Mouse (Mus musculus) cerebellum, adult 18-20 months (tissue): ENCODE data around the gene Zbtb8os.
"Not testable (repeated sequence)": the region's sequence is repeated elsewhere in the genome, so short reads cannot be mapped to it uniquely, and the experiment has no call there.

ENCODE experiments used
- DNase-seq, 2 experiments: peaks; one replicate each; pipeline ENCODE4 v3.0.0; 2021

Zbtb8os gene

DNA sequence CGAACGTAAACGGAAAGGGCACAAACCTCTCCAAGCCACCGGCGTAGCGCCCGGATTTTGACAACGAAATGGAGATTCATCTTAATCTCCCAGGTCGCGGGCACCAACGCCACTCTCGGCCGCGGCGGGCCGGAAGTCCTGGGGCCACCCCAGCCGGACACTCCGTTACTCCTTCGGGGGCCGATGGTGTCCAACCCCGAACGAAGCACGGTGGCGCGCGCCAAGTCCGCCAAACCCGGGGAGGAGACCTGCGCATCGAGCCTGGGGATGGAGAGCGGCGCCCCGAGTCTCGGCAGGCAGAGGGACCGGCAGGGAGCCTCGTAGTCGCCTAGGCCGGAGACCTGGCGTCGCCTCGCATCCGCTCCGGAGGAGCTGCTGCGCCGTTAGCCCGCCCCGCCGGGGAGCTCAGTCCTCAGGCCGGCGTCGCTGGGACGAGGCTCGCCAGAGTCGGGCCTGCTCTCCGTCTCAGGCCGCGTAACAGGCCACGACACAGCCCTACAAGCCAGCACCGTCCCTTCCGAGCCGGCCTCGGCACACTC, 749 bp upstream of the Zbtb8os start:
- no peak for DNase-seq

DNA sequence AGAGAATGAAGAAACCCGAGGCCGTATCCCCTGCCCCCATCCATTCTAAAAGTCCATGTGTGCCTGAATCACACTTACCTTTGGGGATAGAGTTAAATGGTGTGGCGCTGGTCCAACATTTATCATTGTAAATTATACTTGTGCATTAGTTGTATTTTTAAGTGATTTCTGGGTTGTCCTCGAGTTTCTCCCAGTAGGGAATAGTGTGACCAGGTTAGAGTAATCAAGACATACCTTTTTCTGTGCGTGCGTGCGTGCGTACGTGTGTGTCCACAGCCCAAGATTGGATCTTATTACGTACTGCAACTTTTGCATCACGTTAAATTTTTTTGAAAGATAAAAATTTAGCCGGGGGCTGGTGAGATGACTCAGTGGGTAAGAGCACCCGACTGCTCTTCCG, 796 bp downstream of the Zbtb8os start:
- DNase-seq: peak in 1 of 2 experiments; percentile 29

DNA sequence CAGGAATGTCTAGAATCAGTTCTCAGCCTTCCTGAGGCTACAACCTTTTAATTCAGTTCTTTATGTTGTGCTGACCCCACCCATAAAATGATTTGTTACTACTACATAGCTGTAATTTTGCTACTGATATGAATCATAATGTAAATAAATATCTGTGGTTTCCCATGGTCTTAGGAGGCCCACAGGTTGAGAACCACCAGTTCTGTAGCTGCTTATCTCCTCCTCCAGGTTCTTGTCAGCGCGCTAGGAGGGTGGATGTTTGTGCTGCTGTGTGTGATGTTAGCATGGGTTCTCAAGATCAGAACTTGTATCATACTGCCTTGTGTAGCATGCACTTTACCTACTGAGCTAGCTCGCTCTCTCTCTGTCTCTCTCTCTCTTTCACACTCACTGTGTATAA, 4.2 kb downstream of the Zbtb8os start:
- no peak for DNase-seq

DNA sequence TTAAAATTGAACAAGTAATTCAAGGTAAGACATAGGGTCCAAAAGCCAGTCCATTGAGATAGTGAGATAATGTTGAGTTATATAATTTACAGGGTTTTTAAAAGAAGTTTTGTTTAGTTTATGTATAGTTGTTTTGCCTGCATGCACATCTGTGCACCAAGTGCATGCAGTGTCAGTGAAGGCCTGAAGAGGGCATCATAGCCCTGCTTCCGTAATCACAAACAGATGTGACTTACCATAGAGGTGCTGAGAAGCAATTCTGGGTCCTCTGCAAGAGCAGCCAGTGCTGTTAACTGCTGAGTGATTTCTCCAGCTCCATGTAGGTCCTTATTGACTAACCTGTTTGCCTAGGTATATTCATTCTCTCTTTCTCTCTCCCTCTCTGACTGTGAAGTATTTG, 6.4 kb downstream of the Zbtb8os start:
- no peak for DNase-seq

DNA sequence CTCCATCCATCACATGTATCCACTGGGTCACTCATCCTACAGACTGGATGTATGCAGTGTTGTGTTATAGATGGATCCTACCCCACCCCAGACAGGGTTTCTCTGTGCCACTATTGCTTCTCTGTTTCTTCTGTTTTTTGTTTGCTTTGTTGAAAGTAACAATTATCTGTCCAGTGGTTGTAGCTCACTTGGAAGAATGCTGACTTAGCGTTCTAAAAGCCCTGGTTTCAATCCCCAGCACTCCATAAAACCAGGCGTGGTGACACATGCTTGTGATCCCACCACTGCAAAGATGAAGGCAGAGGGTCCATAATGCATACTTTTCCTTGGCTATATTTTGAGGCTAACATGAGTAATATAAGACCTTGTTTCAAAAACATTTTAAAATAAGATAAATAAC, 7.2 kb downstream of the Zbtb8os start:
- DNase-seq: no peak

DNA sequence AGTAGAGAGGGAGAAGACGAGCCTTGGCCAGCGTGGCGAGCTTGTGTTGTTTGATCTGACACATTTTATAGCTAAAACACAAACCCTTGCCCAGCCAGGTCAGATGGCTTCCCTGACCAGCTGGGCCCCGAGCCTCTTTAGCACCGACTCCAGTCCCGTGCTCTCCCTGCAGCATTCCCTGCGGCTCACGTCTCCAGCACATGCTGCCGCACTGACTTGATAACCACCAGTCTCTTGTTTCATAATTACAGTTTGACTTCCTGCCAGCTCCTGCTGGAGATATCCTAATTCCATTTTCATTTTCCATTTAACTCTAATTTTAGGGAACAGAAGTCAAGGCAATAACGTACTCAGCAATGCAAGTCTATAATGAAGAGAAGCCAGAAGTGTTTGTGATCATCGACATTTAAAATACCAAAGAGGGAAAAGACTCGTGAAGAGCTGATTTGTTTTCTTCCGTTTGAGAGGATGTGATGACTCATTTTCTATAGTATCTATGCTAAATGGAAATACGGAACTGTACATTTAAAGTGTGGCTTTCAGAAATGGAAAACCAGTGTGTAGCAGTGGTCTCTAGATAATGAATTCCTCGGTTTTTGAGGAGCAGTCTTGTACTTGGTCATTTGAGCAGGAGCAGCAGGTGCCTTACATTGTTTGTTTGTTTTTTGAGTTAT, 11.1 kb downstream of the Zbtb8os start:
- DNase-seq: peak; percentile 19 to 23

DNA sequence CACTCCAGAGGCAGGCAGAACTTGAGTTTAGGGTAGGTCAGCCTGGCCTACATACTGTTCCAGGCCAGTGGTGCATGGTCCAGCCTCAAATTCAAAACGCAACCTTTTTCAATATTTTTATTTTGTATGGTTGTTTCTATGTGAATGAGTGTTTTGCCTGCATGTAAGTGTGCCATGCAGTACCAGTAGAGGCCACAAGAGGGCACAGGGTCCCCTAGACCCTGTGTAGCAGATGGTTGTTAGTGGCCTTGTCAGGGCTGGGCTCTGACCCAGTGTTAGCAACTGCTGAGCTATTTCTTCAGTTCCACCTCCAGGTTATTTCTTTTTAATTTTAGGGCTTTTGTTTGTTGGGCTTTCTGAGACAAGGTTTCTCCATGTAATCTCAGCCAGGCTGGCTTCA, 15.1 kb downstream of the Zbtb8os start:
- DNase-seq: peak; percentile 84 to 86

DNA sequence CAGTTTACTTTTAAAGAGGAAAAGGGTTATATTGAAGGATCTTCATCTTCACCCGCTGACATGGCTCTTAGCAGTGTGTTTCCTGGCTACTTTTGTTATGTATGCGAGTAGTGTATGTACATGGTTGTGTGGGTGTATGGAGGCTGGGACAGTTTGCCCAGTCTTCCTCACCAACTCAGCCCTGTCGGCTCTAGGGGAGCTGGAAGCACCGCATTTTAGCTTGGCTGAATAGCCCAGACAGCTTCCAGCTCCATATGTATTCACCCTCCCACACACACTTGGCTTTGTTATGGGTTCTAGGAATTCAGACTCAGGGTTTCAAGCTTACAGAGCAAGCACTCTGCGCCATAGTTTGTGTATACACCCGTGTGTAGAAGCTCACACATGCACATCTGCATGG, 15.6 kb downstream of the Zbtb8os start:
- peak in 1 of 2 experiments; percentile 15 for DNase-seq

DNA sequence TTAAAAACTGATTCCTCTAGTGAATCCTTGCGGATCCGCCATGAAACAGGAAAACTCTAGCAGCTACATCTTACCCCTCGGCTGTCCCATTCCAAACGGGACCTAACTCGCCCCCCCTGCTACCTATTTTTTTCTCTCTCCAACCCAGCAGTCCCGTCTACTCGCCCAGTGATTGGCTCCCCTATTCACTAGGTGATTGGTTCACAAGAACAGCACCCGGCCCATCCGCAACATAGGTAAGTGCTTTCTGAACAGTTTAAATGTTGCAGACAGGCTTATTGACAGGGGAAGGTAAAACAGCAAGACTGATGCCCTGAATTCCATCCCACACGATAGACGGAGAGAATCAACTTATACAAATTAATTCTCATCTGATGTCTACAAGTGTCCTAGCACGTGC, 17.7 kb downstream of the Zbtb8os start:
- no peak for DNase-seq

DNA sequence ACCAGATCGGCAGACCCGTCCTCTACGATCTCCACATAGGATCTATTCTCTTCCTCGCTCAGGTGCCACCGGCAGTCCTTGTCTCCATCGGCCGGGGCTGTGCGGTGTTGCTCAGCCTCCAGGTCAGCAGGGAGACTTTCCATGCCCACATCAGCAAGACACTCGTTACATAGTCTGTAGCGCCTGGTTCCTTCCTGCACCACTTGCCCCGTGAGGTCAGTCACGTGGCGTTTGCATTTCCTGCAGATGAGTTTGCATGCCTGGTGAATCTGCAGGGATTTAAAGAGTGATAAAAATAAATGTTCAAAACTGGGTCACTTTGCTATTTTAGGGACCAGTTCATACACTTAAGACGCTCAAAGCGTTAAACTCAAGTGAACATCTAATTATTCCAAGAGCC, 18.7 kb downstream of the Zbtb8os start:
- DNase-seq: no peak

DNA sequence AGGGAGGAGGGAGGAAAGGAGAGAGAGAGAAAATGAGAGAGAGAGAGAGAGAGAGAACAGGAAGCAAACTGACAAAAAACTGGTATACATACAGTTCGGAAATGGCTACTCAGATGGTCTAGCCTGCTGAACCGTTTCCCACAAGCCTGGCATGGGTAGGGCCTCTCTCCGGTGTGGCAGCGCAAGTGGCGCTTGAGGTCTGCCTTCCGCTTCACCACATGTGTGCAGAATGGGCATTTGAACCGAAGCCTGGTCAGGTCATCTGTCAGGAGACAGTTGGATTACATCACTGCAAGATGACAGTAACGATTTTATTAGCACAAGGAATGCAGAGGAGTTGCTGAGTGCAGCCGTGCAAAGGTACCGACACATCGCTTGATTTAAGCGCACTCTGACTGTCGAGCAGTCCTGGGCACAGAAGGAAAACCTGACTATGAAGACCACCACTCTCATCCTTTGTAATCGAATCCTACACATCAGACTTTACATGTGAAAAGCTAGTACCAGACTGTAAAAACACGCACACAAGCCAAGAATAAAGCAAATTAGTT, 22.2 kb downstream of the Zbtb8os start:
- no peak for DNase-seq

DNA sequence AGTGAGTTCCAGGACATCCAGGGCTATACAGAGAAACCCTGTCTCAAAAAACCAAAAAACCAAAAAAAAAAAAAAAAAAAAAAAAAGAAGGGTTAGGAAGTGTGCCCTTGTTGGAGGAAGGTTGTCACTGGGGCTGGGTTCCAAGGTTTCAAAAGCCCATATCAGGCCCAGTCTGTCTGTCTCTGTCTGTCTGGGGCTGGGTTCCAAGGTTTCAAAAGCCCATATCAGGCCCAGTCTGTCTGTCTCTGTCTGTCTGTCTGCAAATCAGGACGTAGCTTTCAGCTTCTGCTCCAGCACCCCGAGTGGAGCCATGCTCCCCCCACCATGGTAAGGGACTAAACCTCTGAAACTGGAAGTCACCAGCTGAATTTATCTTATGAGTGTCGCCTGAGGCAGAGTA, 26.7 kb downstream of the Zbtb8os start:
- not testable (repeated sequence) for DNase-seq

DNA sequence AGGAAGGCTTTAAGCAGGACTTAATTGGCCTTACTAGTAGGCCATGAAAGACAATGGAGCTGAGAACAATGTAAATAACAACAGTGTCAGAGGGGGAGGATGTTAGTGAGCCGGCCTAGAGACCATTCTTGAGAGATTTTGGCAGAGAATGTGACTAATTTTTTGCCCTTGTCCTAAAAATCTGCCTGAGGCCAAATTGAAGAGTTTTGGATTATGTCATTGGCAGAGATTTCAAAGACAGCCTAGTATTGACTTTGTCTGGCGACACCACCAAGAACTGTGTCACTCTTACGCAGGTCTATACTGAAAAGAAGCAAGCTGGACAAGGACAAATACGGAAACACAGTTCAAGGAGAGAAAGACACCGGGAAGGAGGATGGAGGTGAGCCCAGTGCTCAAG, 27.3 kb downstream of the Zbtb8os start:
- DNase-seq: no peak

DNA sequence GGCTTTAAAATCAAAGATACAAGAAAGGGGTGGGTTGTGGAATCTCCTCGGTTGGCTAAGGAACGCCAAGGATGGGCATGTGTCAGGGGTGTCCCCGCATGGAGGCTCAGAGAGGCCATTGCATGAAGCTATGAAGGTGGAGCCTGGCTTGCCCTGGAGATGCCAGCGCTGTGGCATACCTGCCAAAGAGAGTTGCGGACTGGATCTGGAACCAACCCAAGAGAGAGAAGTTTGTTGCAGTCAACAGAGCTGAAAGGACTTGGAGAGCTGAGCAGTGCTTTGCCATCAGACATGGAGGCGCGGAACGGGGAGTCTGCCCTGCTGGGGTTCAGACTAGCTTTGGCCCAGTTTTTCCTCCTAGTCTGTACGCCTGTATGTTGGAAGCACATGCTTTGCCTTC, 28.0 kb downstream of the Zbtb8os start:
- no peak for DNase-seq

DNA sequence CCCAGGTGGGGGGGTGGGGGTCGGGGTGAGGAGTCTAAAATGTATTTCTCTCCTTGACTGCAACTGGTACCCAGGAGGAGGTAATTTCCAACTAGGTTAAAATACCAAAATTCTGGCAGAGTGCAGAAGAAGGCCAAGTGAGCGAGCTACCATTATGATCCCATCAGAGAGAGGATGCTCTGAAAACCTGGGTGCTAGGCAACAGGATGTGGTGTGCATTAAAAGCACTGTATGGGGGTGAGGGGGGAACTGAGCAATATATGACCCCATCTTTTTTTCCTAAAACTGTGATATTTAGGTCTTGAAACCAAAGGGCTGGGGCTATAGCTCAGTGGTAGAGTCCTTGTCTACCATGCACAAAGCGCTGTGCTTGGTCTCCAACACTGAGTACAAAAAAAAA, 28.9 kb downstream of the Zbtb8os start:
- DNase-seq: no peak

DNA sequence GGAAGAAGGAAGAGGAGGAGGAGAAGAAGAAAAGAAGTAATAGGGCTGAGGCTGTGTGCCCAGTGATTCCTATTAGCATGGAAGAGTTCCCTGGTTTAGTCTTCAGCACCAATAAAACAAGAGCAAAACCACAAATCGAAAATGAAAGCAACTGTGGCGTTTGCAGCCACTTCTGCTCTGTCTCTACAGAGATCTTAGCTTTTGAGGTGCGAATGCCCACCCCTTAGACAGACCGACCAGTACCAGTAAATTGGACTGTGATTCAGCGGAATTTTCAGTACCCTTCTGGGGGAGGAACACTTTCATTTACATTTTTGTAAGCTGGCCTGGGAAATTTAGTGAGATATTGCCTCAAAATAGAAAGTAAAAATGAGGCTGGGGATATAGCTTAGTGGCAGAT, 29.7 kb downstream of the Zbtb8os start:
- DNase-seq: no peak

DNA sequence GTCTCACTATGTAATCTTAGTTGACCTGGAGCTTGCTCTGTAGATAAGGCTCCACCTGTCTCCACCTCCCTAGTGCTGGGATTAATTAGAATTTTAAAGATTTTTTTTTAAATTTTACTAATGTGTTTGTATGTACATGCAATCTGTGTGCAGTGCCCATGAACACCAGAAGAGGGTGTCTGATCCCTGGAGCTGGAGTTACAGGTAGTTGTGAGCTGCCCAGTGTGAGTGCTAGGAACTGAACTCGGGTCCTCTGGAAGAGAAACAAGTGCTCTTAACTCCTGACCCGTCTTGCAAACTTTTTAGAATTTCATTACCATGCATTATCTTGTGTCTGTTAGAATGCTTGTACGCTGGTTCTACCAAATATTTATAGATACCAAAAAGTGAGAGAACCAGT, 35.9 kb downstream of the Zbtb8os start:
- no peak for DNase-seq

DNA sequence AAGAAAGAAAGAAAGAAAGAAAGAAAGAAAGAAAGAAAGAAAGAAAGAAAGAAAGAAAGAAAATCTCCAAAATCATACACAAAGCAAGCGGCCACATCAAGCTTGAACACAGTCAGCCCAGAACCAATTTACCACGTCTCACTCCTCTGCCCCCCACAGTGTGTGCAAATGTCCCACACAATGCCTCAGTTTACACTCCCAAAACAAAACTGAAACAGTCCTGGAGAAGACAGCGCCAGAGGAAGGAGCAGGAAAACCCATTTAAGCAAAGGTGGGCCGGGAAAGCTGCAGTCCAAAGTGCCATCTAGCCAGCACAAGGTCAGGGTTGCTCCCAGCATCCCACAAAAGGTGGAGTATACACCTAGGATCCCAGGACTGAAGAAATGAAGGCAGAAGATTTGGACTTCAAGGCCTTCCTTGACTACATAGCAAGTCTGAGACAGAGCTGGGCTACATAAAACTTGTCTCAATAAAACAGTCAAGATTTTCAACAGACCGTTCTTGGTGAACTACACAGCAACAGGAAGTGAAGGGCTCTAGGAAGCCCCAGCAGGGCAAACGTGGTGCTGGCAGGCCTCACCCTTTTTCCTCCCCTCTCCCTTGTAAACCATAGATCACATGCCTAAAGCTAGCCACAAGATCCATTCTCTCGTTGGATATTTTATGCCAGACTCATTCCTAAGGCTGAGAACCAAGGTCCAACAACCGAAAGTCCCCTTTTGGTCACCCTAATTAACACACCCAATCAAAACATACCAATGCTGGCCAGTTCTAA, 37.9 kb downstream of the Zbtb8os start:
- DNase-seq: no peak

DNA sequence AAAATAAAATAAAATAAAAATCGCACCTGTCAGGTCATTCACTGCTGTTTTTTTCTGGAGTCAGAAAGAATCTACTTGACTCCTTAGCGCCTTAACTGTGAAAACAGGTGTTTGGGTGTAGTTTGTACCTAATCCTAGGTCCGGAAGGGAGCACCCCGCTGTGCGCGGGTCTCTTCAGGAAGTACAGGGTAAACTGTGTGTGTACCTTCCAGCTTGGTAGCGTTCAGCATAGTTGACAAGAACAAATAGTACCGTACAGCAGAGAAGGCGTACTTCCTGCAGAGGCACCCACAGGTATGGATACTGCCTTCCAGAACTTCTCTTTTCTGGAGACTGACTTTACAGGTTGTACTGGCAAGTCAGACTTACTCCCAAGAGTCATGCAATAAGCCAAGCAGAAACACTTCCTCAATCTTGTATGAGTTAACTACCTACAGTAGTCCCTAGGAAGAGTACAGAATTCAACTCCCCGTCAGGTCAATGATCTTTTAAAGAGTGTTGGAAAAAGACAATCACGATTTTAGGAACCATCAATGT, 38.8 kb downstream of the Zbtb8os start:
- DNase-seq: no peak

DNA sequence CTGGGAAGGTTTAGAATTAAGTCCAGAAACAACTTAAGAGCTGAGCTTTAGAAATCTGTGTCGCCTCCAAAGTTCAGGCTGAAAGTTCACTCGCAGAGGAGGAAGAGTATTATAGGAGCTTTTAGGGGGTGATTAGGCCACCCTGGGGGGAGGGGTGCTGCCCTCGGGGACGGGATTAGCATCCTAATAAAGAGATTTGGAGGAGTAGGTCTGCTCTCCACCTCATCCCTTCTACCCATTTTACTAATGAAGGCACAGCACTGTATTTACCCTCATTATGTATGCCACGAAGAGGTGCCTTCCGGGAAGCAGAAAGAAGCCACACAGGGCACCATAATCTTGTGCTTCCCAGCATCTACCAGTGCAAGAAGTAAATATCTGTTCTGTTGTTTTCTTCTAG, 39.5 kb downstream of the Zbtb8os start:
- DNase-seq: no peak

DNA sequence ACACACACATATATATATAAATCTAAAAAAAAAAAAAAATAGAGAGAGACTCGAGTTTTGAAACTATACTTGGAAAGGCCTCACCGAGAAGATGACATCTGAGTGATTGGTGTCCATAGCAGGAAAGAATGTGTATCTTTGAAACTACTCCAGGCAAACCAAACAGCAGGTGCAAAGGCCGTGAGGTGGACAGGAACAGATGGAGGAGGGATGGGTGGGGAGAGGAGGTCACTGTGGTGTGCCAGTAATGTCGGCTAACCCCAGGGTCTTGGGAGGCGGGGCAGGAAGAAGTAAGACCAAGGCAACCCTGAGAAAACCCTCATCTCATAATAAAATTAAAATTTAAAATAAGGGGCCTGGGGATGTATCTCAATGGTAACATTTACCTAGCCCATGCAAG, 40.3 kb downstream of the Zbtb8os start:
- DNase-seq: peak in 1 of 2 experiments; percentile 18

DNA sequence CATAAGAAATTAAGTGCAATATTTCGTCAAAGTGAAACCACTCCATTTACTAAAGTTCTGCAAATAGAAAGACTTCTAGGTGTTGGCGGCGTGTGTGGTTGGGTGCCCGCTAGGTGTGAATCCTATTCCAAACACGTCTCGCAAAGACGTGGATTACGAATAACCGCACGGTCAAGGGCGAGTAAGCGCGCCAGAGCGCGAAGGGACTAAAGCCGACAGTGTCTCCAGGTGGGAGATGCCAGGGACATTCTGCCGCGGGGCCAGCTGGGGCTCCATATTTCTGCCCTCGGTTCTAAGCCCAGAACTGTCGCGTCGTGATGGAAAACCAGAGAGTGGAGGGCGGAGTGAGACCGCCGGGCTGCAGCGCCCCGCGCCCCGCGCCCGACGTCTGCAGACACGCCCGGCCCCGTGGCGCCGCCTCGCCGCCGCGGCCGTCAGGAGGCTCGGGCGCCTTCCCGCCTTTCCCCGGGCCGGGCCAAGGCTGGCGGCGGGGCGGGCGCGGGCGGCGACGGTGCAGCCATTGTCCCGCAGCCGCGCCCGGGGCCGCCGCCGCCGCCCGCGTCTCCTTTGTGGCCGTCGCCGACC, 41.6 kb downstream of the Zbtb8os start:
- peak; percentile 47 to 75 for DNase-seq

DNA sequence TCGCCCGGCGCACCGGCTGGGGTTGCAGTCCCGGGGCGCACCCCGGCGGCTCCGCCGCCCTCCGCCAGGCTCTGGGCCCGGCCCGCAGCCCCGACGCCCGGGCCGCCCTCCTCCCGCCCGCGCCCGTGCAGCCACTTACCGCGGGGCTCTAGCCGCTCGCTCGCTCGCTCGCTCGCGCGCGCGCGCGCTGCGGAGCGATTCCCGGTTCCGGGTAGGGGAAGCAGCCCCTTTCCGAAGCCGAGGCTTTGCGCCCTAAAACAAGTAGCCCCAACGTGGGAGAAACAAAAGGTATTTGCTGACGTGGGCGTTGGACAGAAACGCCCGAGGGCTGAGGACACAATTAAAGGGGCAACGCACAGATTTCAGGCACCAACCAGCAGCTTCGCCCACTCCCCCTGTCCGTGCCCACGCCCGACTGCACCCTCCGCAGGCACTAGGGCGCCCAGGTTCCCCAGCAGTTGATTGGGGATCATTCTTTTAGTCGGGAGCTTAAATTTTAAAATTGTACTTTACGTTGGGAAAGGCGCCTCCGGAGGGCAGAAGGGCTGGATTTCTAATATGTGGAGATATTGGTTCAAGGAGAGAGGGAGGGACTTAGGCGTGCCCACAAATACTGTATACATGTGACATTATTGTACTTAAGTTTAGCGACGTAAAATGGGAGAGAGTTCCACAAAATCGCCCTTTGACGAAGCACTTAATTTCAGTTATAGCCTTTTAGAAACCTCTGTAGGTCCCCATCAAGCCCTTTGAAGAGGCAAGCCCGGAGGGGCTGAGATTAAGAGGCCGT, 42.3 kb downstream of the Zbtb8os start, which contains the start of gene Zbtb8a:
TSS of gene Zbtb8a (minus strand) at position 516 of the 790 bp plus-strand sequence.
- DNase-seq: peak; percentile 51 to 61
